Mouse (Mus musculus) midbrain, postnatal 0 days (tissue): ENCODE measurements at regions not wholly inside any gene's neighbourhood (a gene's known extent, or its start where the extent isn't known, plus 50 kb on each side); places are given as distances from the start of the nearest gene placed in this dataset.

Source experiments
- ATAC-seq: fragments of 200-750 bp; cut with Nextera tagmentation; 2 replicates; pipeline ENCODE4 v1.8.0; 2017; ENCODE audit warnings: moderate number of reproducible peaks, mild to moderate bottlenecking, moderate TSS enrichment, moderate library complexity; ENCODE audit not compliant: low FRiP score
- DNase-seq: peaks from one replicate; pipeline ENCODE4 v3.0.0-alpha.2; 2015; ENCODE audit warnings: low spot score
- H3K27ac ChIP-seq: fragments of 300-500 bp; sonication (generic); 2 replicates; pipeline ENCODE4 v1.5.1; 2014; ENCODE audit warnings: low read depth, mild to moderate bottlenecking, low read length, mixed read lengths
- H3K27me3 ChIP-seq: fragments of 300-500 bp; sonication (generic); 2 replicates; pipeline ENCODE4 v1.6.1; 2014; ENCODE audit warnings: low read length, control low read depth, mixed read lengths; ENCODE audit not compliant: insufficient read depth
- H3K36me3 ChIP-seq: fragments of 300-500 bp; sonication (generic); 2 replicates; pipeline ENCODE4 v1.6.1; 2014; ENCODE audit warnings: low read length, control low read depth, mixed read lengths; ENCODE audit not compliant: insufficient read depth
- H3K4me1 ChIP-seq: fragments of 300-500 bp; sonication (generic); 2 replicates; pipeline ENCODE4 v1.6.1; 2014; ENCODE audit warnings: mild to moderate bottlenecking, control low read depth, antibody characterized with exemption, low read length, mixed read lengths; ENCODE audit not compliant: insufficient read depth
- H3K4me2 ChIP-seq: fragments of 300-500 bp; sonication (generic); 2 replicates; pipeline ENCODE4 v1.6.1; 2014; ENCODE audit warnings: low read depth, mild to moderate bottlenecking, low read length, mixed read lengths; ENCODE audit not compliant: poor library complexity, severe bottlenecking
- H3K4me3 ChIP-seq: fragments of 300-500 bp; sonication (generic); 2 replicates; pipeline ENCODE4 v1.5.1; 2014; ENCODE audit warnings: low read depth, mild to moderate bottlenecking, low read length, moderate library complexity
- H3K9ac ChIP-seq: fragments of 300-500 bp; sonication (generic); replicated peaks from 2 replicates; pipeline ENCODE4 v1.6.1; 2014; ENCODE audit warnings: mild to moderate bottlenecking, low read length, moderate library complexity, mixed read lengths; ENCODE audit not compliant: poor library complexity, severe bottlenecking
- H3K9me3 ChIP-seq: fragments of 300-500 bp; sonication (generic); 2 replicates; pipeline ENCODE4 v1.6.1; 2016; ENCODE audit warnings: low read length, control low read depth
- CTCF ChIP-seq: IDR thresholded peaks from 2 replicates; pipeline ENCODE4 v1.5.1; 2016; ENCODE audit warnings: antibody characterized with exemption, mild to moderate bottlenecking
- WGBS: fragments of 180-500 bp; shearing (Covaris S2); extraction: QIAGEN DNeasy Blood & Tissue Kit; methylation state at CpG from one replicate; pipeline ENCODE4 v1.1.7; 2014; 5-methylcytosine and 5-hydroxymethylcytosine counted together

- Histone ChIP-seq H3K9ac (no peak overlapping the region), H3K4me1 (no peaks in the 10 kb centered on the region), H3K36me3 (no peaks in the 10 kb centered on the region), H3K9me3 (no peaks in the 10 kb centered on the region), H3K27ac (no peak overlapping the region), H3K27me3 (no peaks in the 10 kb centered on the region), H3K4me3 (no peak overlapping the region), H3K4me2 (no peak overlapping the region)
- no peak for TF ChIP-seq CTCF
- WGBS, result 71% methylated on average over 1 of the region's 1 CpGs
- ATAC-seq, result no peak
- peak; percentile 78 for DNase-seq
Measured at GRCm38 (mm10) chr1:56289748-56290147, 347.5 kb downstream of the Hsfy2 start.

GRCm38 (mm10) chr1:56286386-56287045, 350.7 kb downstream of the Hsfy2 start:
- no peak overlapping the region for H3K4me3 ChIP-seq
- H3K4me2 ChIP-seq, result no peak overlapping the region
- no peak for TF ChIP-seq CTCF
- H3K9me3 ChIP-seq, result no peaks in the 10 kb centered on the region
- no peak overlapping the region for H3K27ac ChIP-seq
- H3K27me3 ChIP-seq, result no peaks in the 10 kb centered on the region
- H3K9ac ChIP-seq, result no peak overlapping the region
- 75% methylated on average over 12 of the region's 12 CpGs for WGBS
- DNase-seq, result no peak
- no peaks in the 10 kb centered on the region for H3K36me3 ChIP-seq
- no peaks in the 10 kb centered on the region for H3K4me1 ChIP-seq
- no peak for ATAC-seq

GRCm38 (mm10) chr1:56261708-56262107, 375.5 kb downstream of the Hsfy2 start:
- no peak overlapping the region for H3K4me3 ChIP-seq
- no peak for ATAC-seq
- no peaks in the 10 kb centered on the region for H3K36me3 ChIP-seq
- H3K4me2 ChIP-seq, result no peak overlapping the region
- no peak for DNase-seq
- no peaks in the 10 kb centered on the region for H3K27me3 ChIP-seq
- no peaks in the 10 kb centered on the region for H3K4me1 ChIP-seq
- H3K27ac ChIP-seq, result no peak overlapping the region
- no peak overlapping the region for H3K9ac ChIP-seq
- WGBS, result 66% methylated on average over 2 of the region's 2 CpGs
- TF ChIP-seq CTCF, result no peak
- no peaks in the 10 kb centered on the region for H3K9me3 ChIP-seq

- H3K4me1 ChIP-seq, result no peaks in the 10 kb centered on the region
- no peak overlapping the region for H3K27ac ChIP-seq
- H3K27me3 ChIP-seq, result no peaks in the 10 kb centered on the region
- ATAC-seq, result no peak
- H3K9ac ChIP-seq, result no peak overlapping the region
- 73% methylated on average over 2 of the region's 2 CpGs for WGBS
- no peak overlapping the region for H3K4me3 ChIP-seq
- DNase-seq, result no peak
- no peaks in the 10 kb centered on the region for H3K9me3 ChIP-seq
- H3K4me2 ChIP-seq, result no peak overlapping the region
- no peaks in the 10 kb centered on the region for H3K36me3 ChIP-seq
- TF ChIP-seq CTCF, result no peak
Measured at GRCm38 (mm10) chr1:56260759-56261158, 376.5 kb downstream of the Hsfy2 start.

GRCm38 (mm10) chr1:56256839-56257490, 380.3 kb downstream of the Hsfy2 start:
- Histone ChIP-seq H3K4me1 (no peaks in the 10 kb centered on the region), H3K4me2 (no peak overlapping the region), H3K36me3 (no peaks in the 10 kb centered on the region), H3K9ac (no peak overlapping the region), H3K27me3 (no peaks in the 10 kb centered on the region), H3K27ac (no peak overlapping the region), H3K4me3 (no peak overlapping the region), H3K9me3 (no peaks in the 10 kb centered on the region)
- TF ChIP-seq CTCF, result no peak
- ATAC-seq (no peak), DNase-seq (no peak)
- 92% methylated on average over 5 of the region's 5 CpGs for WGBS

- TF ChIP-seq CTCF, result no peak
- no peak overlapping the region for H3K4me2 ChIP-seq
- H3K4me3 ChIP-seq, result no peak overlapping the region
- DNase-seq, result no peak
- no peaks in the 10 kb centered on the region for H3K27me3 ChIP-seq
- no peak overlapping the region for H3K9ac ChIP-seq
- no peaks in the 10 kb centered on the region for H3K36me3 ChIP-seq
- ATAC-seq, result no peak
- H3K27ac ChIP-seq, result no peak overlapping the region
- no peaks in the 10 kb centered on the region for H3K4me1 ChIP-seq
- WGBS, result 87% methylated on average over 6 of the region's 6 CpGs
- no peaks in the 10 kb centered on the region for H3K9me3 ChIP-seq
Measured at GRCm38 (mm10) chr1:56239686-56240085, 397.5 kb downstream of the Hsfy2 start.
